Mouse (Mus musculus): ENCODE measurements around the gene Tial1.

The Tial1 gene

GRCm38 (mm10) chr7:128416664-128417063, 44.9 kb downstream of the Tial1 start:
- DNase-seq (ENCODE audit: low read depth): no peak

- no peak for DNase-seq (ENCODE audit: low read depth)
Observed at GRCm38 (mm10) chr7:128414433-128414832, 47.1 kb downstream of the Tial1 start.

GRCm38 (mm10) chr7:128412071-128412833, 49.3 kb downstream of the Tial1 start:
- peak; percentile 42 for DNase-seq (ENCODE audit: low read depth)

DNA sequence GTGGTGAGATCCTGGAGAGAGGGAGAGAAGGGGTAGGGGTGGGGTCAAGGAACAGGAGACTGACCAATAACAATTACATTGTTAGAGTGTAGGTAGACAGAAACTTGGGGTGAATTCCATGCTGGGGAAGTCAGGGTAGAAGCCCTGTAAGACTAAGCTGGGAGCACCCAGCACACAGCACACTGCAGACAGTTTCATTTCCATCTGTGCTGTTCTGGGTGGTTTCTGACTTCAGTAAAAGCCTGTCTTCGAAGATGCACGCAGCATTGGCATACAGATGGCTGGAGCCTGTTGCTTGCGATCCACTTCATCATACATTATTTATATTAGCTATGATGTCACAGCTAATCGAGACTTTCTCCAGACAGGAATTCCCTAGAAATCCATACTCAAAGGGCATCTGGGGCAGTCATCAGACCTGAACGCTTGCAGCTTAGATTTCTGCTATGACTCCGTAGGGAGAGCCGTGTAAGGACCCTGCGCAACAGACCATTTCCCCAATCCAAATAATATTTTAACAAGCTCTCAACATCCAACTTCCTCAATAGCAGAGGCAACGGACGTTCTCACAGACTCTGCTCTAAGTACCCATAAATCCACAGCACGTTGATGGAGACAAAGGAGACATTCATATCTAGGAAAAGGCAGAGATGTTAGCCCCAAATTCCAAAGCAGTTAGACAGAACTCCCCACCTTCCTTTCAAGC, 50.7 kb downstream of the Tial1 start:
- DNase-seq (ENCODE audit: low read depth): no peak

GRCm38 (mm10) chr7:128408265-128408664, 53.3 kb downstream of the Tial1 start:
- peak; percentile 51 for DNase-seq (ENCODE audit: low read depth)

GRCm38 (mm10) chr7:128403988-128404387, 57.5 kb downstream of the Tial1 start:
- DNase-seq (ENCODE audit: low read depth): no peak

- no peak for DNase-seq (ENCODE audit: low read depth)
Observed at GRCm38 (mm10) chr7:128403586-128403985, 57.9 kb downstream of the Tial1 start.

GRCm38 (mm10) chr7:128403128-128403527, 58.4 kb downstream of the Tial1 start:
- no peak for DNase-seq (ENCODE audit: low read depth)

DNA sequence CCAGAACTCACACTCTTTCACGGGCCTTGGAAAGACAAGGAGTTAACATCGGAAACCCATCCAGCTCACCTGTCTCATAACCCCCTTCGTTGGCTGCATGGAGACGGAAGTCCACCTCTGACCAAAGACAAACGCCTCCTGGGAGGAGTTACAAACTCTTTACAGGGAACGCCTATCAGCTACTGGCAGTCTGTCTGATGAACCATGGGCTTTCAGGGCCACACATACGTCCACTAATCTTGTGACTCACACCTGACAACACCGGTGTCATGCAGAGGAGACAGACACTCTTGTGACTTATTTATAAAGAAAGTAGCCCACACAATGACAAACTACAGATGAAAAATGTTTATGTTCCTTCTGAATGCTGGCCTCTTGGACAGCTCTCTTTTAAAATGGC, 58.9 kb downstream of the Tial1 start:
- no peak for DNase-seq (ENCODE audit: low read depth)

DNA sequence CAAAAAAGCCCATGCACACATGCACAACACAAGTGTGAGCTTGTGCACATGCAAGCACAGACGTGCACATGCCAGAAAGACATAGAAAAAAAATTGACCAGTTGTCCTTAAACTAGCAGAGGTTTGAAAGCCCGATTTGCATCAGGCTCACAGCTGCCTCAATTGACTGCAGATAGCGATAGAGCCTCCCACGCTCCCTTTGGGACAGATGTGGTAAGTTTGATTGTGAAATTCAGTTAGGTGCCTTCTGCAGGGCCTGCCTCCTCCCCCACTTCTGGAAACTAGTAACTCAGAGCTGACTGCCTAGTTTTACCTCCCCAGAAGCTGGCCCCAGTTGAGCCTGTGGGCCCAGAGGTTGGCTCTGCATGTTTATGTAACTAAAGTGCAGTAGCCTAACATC, 62.9 kb downstream of the Tial1 start:
- peak; percentile 67 for DNase-seq (ENCODE audit: low read depth)

DNA sequence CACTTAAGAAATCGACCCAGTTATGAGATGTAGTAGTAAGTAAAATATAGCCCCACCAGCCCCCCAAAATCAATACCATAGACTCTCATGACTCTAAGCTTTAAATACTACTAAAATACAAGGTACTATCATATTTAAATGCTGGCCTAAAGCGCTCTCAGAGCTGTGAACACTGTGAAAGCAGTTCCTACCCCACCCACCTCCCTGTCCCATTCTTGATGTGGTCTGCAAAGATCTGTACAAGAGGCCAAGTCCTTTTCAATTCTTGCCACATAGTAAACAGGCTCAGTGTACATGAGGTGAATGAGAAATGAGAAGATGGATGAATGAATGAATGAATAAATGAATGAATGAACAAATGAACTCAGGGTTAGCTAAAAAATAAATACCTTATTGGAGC, 64.5 kb downstream of the Tial1 start:
- no peak for DNase-seq (ENCODE audit: low read depth)

DNA sequence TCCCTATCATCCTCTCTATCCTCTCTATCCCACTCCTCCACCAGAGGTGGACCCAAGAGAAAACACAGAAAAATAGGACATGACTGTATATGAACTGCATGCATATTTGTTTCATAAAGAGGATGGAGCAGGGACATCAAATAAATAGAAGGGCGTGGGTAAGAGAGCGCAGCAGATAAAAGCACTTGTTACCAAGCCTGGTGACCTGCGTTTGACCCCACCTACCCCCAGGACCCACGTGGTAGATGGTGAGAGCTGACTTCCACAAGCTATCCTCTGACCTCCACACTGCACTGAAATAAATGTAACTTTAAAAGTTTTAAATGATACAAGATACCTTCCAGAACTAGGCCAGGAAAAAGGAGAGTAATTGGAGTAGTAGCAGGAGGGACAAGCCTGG, 67.8 kb downstream of the Tial1 start:
- no peak for DNase-seq (ENCODE audit: low read depth)

DNA sequence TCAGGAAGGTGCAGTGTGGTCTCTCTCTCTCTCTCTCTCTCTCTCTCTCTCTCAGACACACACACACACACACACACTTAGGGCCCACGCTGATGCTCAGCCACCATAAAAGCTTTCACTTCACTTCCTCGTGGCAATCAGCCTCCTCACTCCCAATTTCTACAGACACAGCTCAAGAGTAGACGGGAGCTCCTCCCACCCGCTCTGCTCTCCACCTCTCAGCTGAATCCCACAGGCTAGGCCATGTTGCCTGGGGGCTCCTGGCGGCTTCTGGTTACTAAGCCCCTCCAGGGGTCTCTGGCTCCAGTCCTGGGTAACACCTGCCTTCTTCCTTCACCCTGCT, 68.6 kb downstream of the Tial1 start:
- no peak for DNase-seq (ENCODE audit: low read depth)

DNA sequence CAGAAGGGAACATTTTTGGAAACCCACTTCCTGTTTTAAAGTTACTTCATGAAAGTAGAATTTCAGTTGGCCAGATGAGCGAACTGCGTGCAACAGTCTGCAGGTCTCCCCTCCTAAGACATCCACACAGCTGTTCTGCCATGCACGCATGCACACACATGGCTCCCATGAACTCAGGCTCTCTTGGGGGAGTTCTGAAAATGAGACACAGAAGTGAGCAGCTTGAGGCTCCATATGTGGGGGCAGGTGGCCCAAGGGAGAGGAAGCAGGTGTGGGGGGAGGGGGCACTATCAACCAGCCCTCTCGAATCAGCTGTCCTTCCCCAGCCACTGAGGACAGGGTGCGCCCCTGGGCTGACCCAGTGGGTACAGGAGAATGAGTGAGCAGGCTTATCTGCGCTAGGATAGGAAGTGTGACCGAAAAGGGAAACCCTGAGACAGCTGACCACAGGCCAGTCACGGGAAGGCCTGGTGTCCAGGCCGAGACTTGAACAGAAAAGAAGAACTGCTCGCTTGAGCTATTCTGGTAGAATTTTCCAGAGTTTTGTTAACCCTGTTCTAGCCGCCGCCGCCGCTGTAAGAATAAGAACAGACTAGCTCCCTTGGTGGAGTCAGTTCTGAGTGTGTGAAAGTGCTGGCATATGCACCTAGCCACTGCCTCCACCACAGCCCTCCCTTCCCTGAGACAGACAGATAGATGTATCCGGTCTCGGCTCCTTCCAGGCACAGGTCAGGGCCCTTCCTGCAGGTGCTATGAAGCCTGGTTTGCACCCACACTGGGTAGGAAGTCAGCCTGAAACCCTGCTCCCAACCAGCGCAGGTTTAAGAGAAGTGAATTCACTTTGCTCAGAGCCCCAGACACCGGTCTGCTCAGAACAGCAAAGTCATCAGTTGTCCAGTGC, 69.2 kb downstream of the Tial1 start:
- DNase-seq (ENCODE audit: low read depth): peak; percentile 84

DNA sequence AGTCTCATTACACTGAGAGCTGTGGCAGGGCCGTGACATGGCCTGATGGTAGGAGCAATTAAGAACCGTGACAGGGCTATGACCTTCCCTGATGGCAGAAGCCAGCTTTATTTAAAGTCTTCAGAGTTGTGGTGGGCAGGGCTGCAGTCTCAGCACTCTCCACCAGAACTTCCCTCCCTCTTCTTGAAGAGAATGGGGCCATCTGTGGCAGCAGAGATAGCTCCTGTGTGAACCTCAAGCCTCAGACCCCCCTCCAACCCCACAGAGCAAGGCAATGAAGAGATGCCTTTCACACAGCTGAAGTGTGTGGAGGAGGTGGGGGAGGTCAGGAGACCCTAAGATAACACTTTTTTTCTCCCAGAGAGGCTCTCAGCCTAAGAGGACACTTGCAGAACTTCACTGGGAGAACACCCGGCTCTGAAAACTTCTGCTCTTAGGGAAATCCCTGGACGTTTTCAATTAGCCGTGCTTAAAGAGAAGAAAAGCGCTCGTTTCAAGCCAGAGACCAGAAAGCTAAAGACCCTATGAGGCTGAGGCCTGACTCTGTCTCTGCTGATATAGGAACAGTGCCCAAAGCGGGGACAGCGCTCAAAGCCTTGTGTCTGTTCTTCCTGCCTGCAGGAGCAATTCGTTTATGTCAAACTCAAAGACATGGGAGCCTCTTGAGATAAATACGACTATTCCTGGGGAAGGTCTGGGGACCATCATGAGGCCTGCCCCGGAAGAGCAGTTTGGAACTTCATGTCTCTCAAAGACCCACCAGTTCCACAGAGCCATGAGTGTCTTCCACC, 70.1 kb downstream of the Tial1 start:
- no peak for DNase-seq (ENCODE audit: low read depth)

All from naive thymus-derived CD4-positive, alpha-beta T cell, adult 2 months (primary cell).